Mouse (Mus musculus) lung, postnatal 0 days (tissue): Measurements from ENCODE around the gene Pcsk4.

Experiments used
- CTCF ChIP-seq: IDR thresholded peaks from 2 replicates; pipeline ENCODE4 v1.5.1; 2016; ENCODE audit warnings: antibody characterized with exemption, mild to moderate bottlenecking
- EP300 ChIP-seq: IDR thresholded peaks from 2 replicates; pipeline ENCODE4 v1.6.1; 2016; ENCODE audit warnings: antibody characterized with exemption, mild to moderate bottlenecking, control low read depth

DNA sequence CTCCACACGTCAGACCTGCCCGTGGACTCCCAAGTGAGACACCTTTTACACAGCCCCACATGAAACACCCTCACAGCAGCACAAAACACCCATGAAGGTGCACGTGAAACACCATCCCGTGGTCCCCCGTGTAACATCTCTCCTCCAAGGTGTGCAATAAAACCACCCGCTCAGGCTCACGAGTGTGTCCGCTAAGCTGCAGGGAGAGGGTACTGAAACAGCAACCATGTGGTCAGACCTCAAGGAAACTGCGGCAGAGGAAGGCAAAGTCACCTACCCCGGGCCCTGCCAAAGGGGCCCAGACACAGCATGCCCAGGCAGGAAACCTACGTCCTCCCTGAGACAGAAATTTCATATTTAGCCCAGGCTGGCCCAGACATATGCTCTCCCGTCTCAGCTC is 7.0 kb upstream of the Pcsk4 start:
- TF ChIP-seq CTCF (no peak), EP300 (no peak)
